In the genomic region with DNA sequence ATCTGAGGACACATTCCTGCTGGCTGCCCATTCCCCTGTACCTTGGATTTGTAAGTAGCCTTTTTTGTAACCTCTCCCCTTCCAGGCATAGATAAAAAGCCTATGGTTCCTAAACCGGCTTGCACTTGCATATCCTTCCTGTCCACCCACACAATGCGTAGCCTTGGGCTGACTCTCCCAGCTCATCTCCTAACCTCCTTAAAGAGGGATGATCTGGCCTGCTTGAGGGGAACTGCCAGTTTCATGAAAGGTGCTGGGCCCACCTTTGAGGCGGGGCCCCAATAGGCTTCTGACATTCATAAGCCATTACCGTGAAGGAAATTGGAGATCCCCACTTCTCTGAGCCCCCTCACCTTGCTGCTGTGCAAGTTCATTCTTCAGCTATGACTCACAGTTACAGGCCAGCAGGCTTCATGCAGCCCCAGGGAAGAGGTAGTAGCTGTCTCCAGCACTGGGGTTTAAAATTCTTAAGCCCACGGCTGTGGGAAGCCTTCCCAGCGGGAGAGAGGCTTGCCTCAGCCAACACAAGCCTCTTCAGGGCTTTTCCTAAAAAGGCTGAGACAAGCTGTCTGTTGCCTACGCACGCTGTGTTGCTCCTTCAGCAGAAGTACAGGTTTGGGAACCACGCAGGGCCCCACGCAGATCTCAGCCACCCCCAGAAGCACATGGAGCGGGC, we compare ENCODE assay signal across 13 mouse cellular contexts. TPM values are rescaled to one million over a fixed set of nuclear protein-coding genes. Genes with fewer than 3 reads are reported as not detected.
DNase-seq lines count a peak whose midpoint lies in the region; ATAC-seq and TF ChIP-seq lines count a peak whose summit lies in the region.
"Had no signal": no experiment of that assay in that cellular context is flagged by ENCODE, and none has a peak within 500 bp of the region (broad histone marks: within the 10 kb centered on the region; RNA-seq: fewer than 3 reads in every experiment).

No protein-coding gene starts in this region.

- WGBS in forebrain, embryonic 12.5 days, result 62% methylated on average over 11 of the region's 11 CpGs
- whole genome bisulfite sequencing in forebrain, embryonic 13.5 days, result 65% methylated on average over 11 of the region's 11 CpGs
- 65% methylated on average over 11 of the region's 11 CpGs for WGBS in lung, postnatal 0 days
- WGBS in midbrain, postnatal 0 days, result 49% methylated on average over 11 of the region's 11 CpGs

- H3K4me1 ChIP-seq in forebrain, embryonic 12.5 days, result peaks cover 15% of the 10 kb centered on the region
- peaks cover 11% of the 10 kb centered on the region for H3K4me1 ChIP-seq in forebrain, embryonic 13.5 days
- peaks cover 10% of the 10 kb centered on the region; the same call in 1 of the 2 replicates for H3K4me1 ChIP-seq in lung, postnatal 0 days (ENCODE audit: insufficient read depth, low read depth, low read length)
- peaks cover 6% of the 10 kb centered on the region; the same call in 1 of the 2 replicates for H3K4me1 ChIP-seq in midbrain, postnatal 0 days (ENCODE audit: insufficient read depth, low read length)

- peaks cover 4% of the 10 kb centered on the region for H3K36me3 ChIP-seq in forebrain, embryonic 12.5 days (replicated peaks)
- peaks cover 13% of the 10 kb centered on the region for H3K36me3 ChIP-seq in forebrain, embryonic 13.5 days (ENCODE audit: poor library complexity, severe bottlenecking)
- H3K36me3 ChIP-seq in lung, postnatal 0 days (ENCODE audit: insufficient read depth, low read length), result 0 out of 2 replicates have a peak, but pooled peaks cover 2% of the 10 kb centered on the region
- peaks cover 11% of the 10 kb centered on the region for H3K36me3 ChIP-seq in midbrain, postnatal 0 days (ENCODE audit: insufficient read depth, low read length)

- no peak overlapping the region for H3K9ac ChIP-seq in forebrain, embryonic 12.5 days
- H3K9ac ChIP-seq in forebrain, embryonic 13.5 days, result no peak overlapping the region
- H3K9ac ChIP-seq in lung, postnatal 0 days (replicated peaks; ENCODE audit: low read depth), result no peak overlapping the region
- no peak overlapping the region for H3K9ac ChIP-seq in midbrain, postnatal 0 days (replicated peaks; ENCODE audit: low read length, poor library complexity, severe bottlenecking)

- H3K4me2 ChIP-seq in forebrain, embryonic 12.5 days, result no peak overlapping the region
- no peak overlapping the region for H3K4me2 ChIP-seq in forebrain, embryonic 13.5 days
- H3K4me2 ChIP-seq in lung, postnatal 0 days (replicated peaks; ENCODE audit: low read depth, low read length), result no peak overlapping the region
- H3K4me2 ChIP-seq in midbrain, postnatal 0 days (ENCODE audit: low read depth, low read length, poor library complexity, severe bottlenecking), result no peak overlapping the region

- H3K4me3 ChIP-seq in forebrain, embryonic 12.5 days (replicated peaks), result no peak overlapping the region
- H3K4me3 ChIP-seq in forebrain, embryonic 13.5 days, result no peak overlapping the region
- H3K4me3 ChIP-seq in lung, postnatal 0 days (ENCODE audit: low read depth, low read length), result no peak overlapping the region
- no peak overlapping the region for H3K4me3 ChIP-seq in midbrain, postnatal 0 days (ENCODE audit: low read depth, low read length)

- no peak for ATAC-seq in forebrain, embryonic 12.5 days (ENCODE audit: low FRiP score)
- ATAC-seq in forebrain, embryonic 13.5 days, result no peak
- no peak for ATAC-seq in lung, postnatal 0 days
- no peak for ATAC-seq in midbrain, postnatal 0 days (ENCODE audit: low FRiP score)

- TF ChIP-seq EP300 in lung, postnatal 0 days (IDR thresholded peaks at IDR 0.05), result no peak

- peaks cover 75% of the 10 kb centered on the region for H3K27me3 ChIP-seq in forebrain, embryonic 12.5 days
- peaks cover 74% of the 10 kb centered on the region for H3K27me3 ChIP-seq in forebrain, embryonic 13.5 days
- peaks cover 20% of the 10 kb centered on the region; the same call in 1 of the 2 replicates for H3K27me3 ChIP-seq in lung, postnatal 0 days (replicated peaks; ENCODE audit: insufficient read depth, low read length)
- peaks cover 38% of the 10 kb centered on the region for H3K27me3 ChIP-seq in midbrain, postnatal 0 days (ENCODE audit: insufficient read depth, low read length)

- H3K27ac ChIP-seq in forebrain, embryonic 12.5 days, result 0 out of 2 replicates have a peak overlapping the region, but pooled peaks have one; percentile 14
- H3K27ac ChIP-seq in forebrain, embryonic 13.5 days, result no peak overlapping the region
- no peak overlapping the region for H3K27ac ChIP-seq in lung, postnatal 0 days (ENCODE audit: low read length)
- H3K27ac ChIP-seq in midbrain, postnatal 0 days (ENCODE audit: low read depth, low read length), result no peak overlapping the region
- H3K27ac ChIP-seq: limb, embryonic 10.5 days had no signal

- DNase-seq in lung, postnatal 0 days (ENCODE audit: low spot score), result peak; percentile 16
- no peak for DNase-seq in lung, postnatal 4 days
- peak; percentile 80 to 86 for DNase-seq in frontal cortex, adult 2 months (ENCODE audit: extremely low spot score in 1 of 2, low spot score in 1 of 2)
- DNase-seq in right cerebral cortex, postnatal 25 days, result peak; percentile 79
- no peak for DNase-seq in midbrain, postnatal 0 days (ENCODE audit: low spot score)
- no peak for DNase-seq in cerebellum, adult 18-20 months
- DNase-seq: adrenal gland, adult 8-10 months; cerebellum, adult 2 months had no signal

- no peaks in the 10 kb centered on the region for H3K9me3 ChIP-seq in forebrain, embryonic 12.5 days
- no peaks in the 10 kb centered on the region for H3K9me3 ChIP-seq in forebrain, embryonic 13.5 days (replicated peaks)
- no peaks in the 10 kb centered on the region for H3K9me3 ChIP-seq in lung, postnatal 0 days (ENCODE audit: low read length)
- no peaks in the 10 kb centered on the region for H3K9me3 ChIP-seq in midbrain, postnatal 0 days (ENCODE audit: low read length)
- H3K9me3 ChIP-seq: limb, embryonic 10.5 days had no signal

- no peak for TF ChIP-seq CTCF in lung, postnatal 0 days (IDR thresholded peaks at IDR 0.05)
- TF ChIP-seq CTCF in midbrain, postnatal 0 days (IDR thresholded peaks at IDR 0.05), result no peak

RNA-seq across cellular contexts. Expression of a gene that starts 1.1 kb away (rescaled TPM):
- 0.15 TPM in 1 of 2 replicates, not detected in the other for polyA plus RNA-seq in forebrain, embryonic 12.5 days (2016; fragmentation: Nextera tagmentation; extraction: Ambion mirVana)
- 0.10 TPM in 1 of 2 replicates, not detected in the other for polyA plus RNA-seq in forebrain, embryonic 13.5 days (2015; fragmentation: Nextera tagmentation; extraction: Ambion mirVana)
- 1.2 and 1.5 TPM in 2 replicates for polyA plus RNA-seq in lung, postnatal 0 days (2015; fragmentation: Nextera tagmentation; extraction: Ambion mirVana)
- 0.22 and 0.57 TPM in 2 replicates for polyA plus RNA-seq in frontal cortex, adult 2 months (2012; rRNA removed)
- total RNA-seq in midbrain, postnatal 0 days (2014; rRNA removed), result not detected in 2 replicates
- polyA plus RNA-seq in midbrain, postnatal 0 days (2015; fragmentation: Nextera tagmentation; extraction: Ambion mirVana), result not detected in 2 replicates
- total RNA-seq: adrenal gland, adult 8-10 months; granulocyte monocyte progenitor cell, adult 5-6 weeks had no signal
- polyA plus RNA-seq: hindbrain, embryonic 11.5 days; limb, embryonic 10.5 days had no signal

RNA-seq across cellular contexts. Expression of a gene that starts 14.3 kb away (rescaled TPM):
- 35.1 and 35.4 TPM in 2 replicates for polyA plus RNA-seq in forebrain, embryonic 12.5 days (2016; fragmentation: Nextera tagmentation; extraction: Ambion mirVana)
- polyA plus RNA-seq in forebrain, embryonic 13.5 days (2015; fragmentation: Nextera tagmentation; extraction: Ambion mirVana), result 33.6 and 36.1 TPM in 2 replicates
- polyA plus RNA-seq in lung, postnatal 0 days (2015; fragmentation: Nextera tagmentation; extraction: Ambion mirVana), result 49.4 and 52.7 TPM in 2 replicates
- polyA plus RNA-seq in frontal cortex, adult 2 months (2012; rRNA removed), result 62.3 and 86.3 TPM in 2 replicates
- 26.4 and 40.8 TPM in 2 replicates for total RNA-seq in midbrain, postnatal 0 days (2014; rRNA removed)
- polyA plus RNA-seq in midbrain, postnatal 0 days (2015; fragmentation: Nextera tagmentation; extraction: Ambion mirVana), result 25.1 and 26.5 TPM in 2 replicates

RNA-seq across cellular contexts. Expression of a gene that starts 14.3 kb away (rescaled TPM):
- polyA plus RNA-seq in forebrain, embryonic 12.5 days (2016; fragmentation: Nextera tagmentation; extraction: Ambion mirVana), result 79.6 and 83.2 TPM in 2 replicates
- 69.1 and 69.9 TPM in 2 replicates for polyA plus RNA-seq in forebrain, embryonic 13.5 days (2015; fragmentation: Nextera tagmentation; extraction: Ambion mirVana)
- polyA plus RNA-seq in lung, postnatal 0 days (2015; fragmentation: Nextera tagmentation; extraction: Ambion mirVana), result 21.2 and 25.9 TPM in 2 replicates
- polyA plus RNA-seq in frontal cortex, adult 2 months (2012; rRNA removed), result 40.2 and 51.2 TPM in 2 replicates
- 37.7 and 52.6 TPM in 2 replicates for total RNA-seq in midbrain, postnatal 0 days (2014; rRNA removed)
- 95.0 and 99.5 TPM in 2 replicates for polyA plus RNA-seq in midbrain, postnatal 0 days (2015; fragmentation: Nextera tagmentation; extraction: Ambion mirVana)

RNA-seq across cellular contexts. Expression of a gene that starts 18.4 kb away (rescaled TPM):
- polyA plus RNA-seq in forebrain, embryonic 12.5 days (2016; fragmentation: Nextera tagmentation; extraction: Ambion mirVana), result 39.3 and 42.6 TPM in 2 replicates
- 38.3 and 42.2 TPM in 2 replicates for polyA plus RNA-seq in forebrain, embryonic 13.5 days (2015; fragmentation: Nextera tagmentation; extraction: Ambion mirVana)
- polyA plus RNA-seq in lung, postnatal 0 days (2015; fragmentation: Nextera tagmentation; extraction: Ambion mirVana), result 29.2 and 31.2 TPM in 2 replicates
- polyA plus RNA-seq in frontal cortex, adult 2 months (2012; rRNA removed), result 31.2 and 35.9 TPM in 2 replicates
- total RNA-seq in midbrain, postnatal 0 days (2014; rRNA removed), result 57.1 and 94.5 TPM in 2 replicates
- 62.1 and 66.8 TPM in 2 replicates for polyA plus RNA-seq in midbrain, postnatal 0 days (2015; fragmentation: Nextera tagmentation; extraction: Ambion mirVana)

RNA-seq across cellular contexts. Expression of a gene that starts 28.9 kb away (rescaled TPM):
- 37.8 and 42.6 TPM in 2 replicates for polyA plus RNA-seq in forebrain, embryonic 12.5 days (2016; fragmentation: Nextera tagmentation; extraction: Ambion mirVana)
- 28.8 and 33.9 TPM in 2 replicates for polyA plus RNA-seq in forebrain, embryonic 13.5 days (2015; fragmentation: Nextera tagmentation; extraction: Ambion mirVana)
- polyA plus RNA-seq in lung, postnatal 0 days (2015; fragmentation: Nextera tagmentation; extraction: Ambion mirVana), result 401 and 429 TPM in 2 replicates
- polyA plus RNA-seq in frontal cortex, adult 2 months (2012; rRNA removed), result 19.4 and 21.5 TPM in 2 replicates
- 23.1 and 27.7 TPM in 2 replicates for total RNA-seq in midbrain, postnatal 0 days (2014; rRNA removed)
- 35.6 and 40.4 TPM in 2 replicates for polyA plus RNA-seq in midbrain, postnatal 0 days (2015; fragmentation: Nextera tagmentation; extraction: Ambion mirVana)

Comparison
In these comparisons a context has a peak if more than half of its experiments do, and no peak if none do; other contexts are left out.
1. DNase-seq: peak in lung, postnatal 0 days (single experiment), frontal cortex, adult 2 months (2 of 2) and right cerebral cortex, postnatal 25 days (single experiment); none in lung, postnatal 4 days (0 of 2), midbrain, postnatal 0 days (single experiment) and cerebellum, adult 18-20 months (0 of 2).